Mouse (Mus musculus) intestine, postnatal 0 days (tissue): ENCODE measurements at regions not wholly inside any gene's neighbourhood (a gene's known extent, or its start where the extent isn't known, plus 50 kb on each side); places are given as distances from the start of the nearest gene placed in this dataset.

Experiments
- ATAC-seq: fragments of 200-750 bp; cut with Nextera tagmentation; 2 replicates; pipeline ENCODE4 v1.8.0; 2017; ENCODE audit warnings: mild to moderate bottlenecking, moderate TSS enrichment, moderate library complexity
- H3K27ac ChIP-seq: fragments of 300-500 bp; sonication (generic); 2 replicates; pipeline ENCODE4 v1.5.1; 2014; ENCODE audit warnings: mild to moderate bottlenecking, low read depth, low read length, moderate library complexity
- H3K27me3 ChIP-seq: fragments of 300-500 bp; sonication (generic); replicated peaks from 2 replicates; pipeline ENCODE4 v1.6.1; 2014; ENCODE audit warnings: low read length, mixed read lengths; ENCODE audit not compliant: control insufficient read depth, insufficient read depth
- H3K36me3 ChIP-seq: fragments of 300-500 bp; sonication (generic); 2 replicates; pipeline ENCODE4 v1.6.1; 2014; ENCODE audit warnings: mild to moderate bottlenecking, moderate library complexity; ENCODE audit not compliant: control insufficient read depth, insufficient read depth
- H3K4me1 ChIP-seq: fragments of 300-500 bp; sonication (generic); replicated peaks from 2 replicates; pipeline ENCODE4 v1.6.1; 2014; ENCODE audit warnings: antibody characterized with exemption, low read length, mixed read lengths; ENCODE audit not compliant: control insufficient read depth, insufficient read depth
- H3K4me2 ChIP-seq: fragments of 300-500 bp; sonication (generic); replicated peaks from 2 replicates; pipeline ENCODE4 v1.6.1; 2014; ENCODE audit warnings: low read depth, mild to moderate bottlenecking, moderate library complexity
- H3K4me3 ChIP-seq: fragments of 300-500 bp; sonication (generic); 2 replicates; pipeline ENCODE4 v1.5.1; 2014; ENCODE audit warnings: low read depth, low read length
- H3K9ac ChIP-seq: fragments of 300-500 bp; sonication (generic); 2 replicates; pipeline ENCODE4 v1.6.1; 2014; ENCODE audit warnings: mild to moderate bottlenecking, low read depth, low read length
- H3K9me3 ChIP-seq: fragments of 300-500 bp; sonication (generic); 2 replicates; pipeline ENCODE4 v1.6.1; 2016; ENCODE audit warnings: mixed run types; ENCODE audit not compliant: control insufficient read depth
- CTCF ChIP-seq: sonication (generic); IDR thresholded peaks from 2 replicates; pipeline ENCODE4 v1.5.1; 2016; ENCODE audit warnings: low read depth, mild to moderate bottlenecking, control low read depth, antibody characterized with exemption, moderate library complexity
- WGBS: fragments of 180-500 bp; shearing (Covaris S2); extraction: QIAGEN DNeasy Blood & Tissue Kit; methylation state at CpG from one replicate; pipeline ENCODE4 v1.1.7; 2014; 5-methylcytosine and 5-hydroxymethylcytosine counted together

GRCm38 (mm10) chr1:14570113-14570512, 1523.0 kb downstream of the 4930444P10Rik start:
- Histone ChIP-seq H3K4me1 (no peaks in the 10 kb centered on the region), H3K9me3 (no peaks in the 10 kb centered on the region), H3K27ac (no peak overlapping the region), H3K9ac (no peak overlapping the region), H3K4me3 (no peak overlapping the region), H3K27me3 (no peaks in the 10 kb centered on the region), H3K4me2 (no peak overlapping the region), H3K36me3 (no peaks in the 10 kb centered on the region)
- 46% methylated on average over 3 of the region's 3 CpGs for WGBS
- no peak for ATAC-seq
- no peak for TF ChIP-seq CTCF

- Histone ChIP-seq H3K27me3 (no peaks in the 10 kb centered on the region), H3K4me1 (no peaks in the 10 kb centered on the region), H3K9me3 (no peaks in the 10 kb centered on the region), H3K27ac (no peak overlapping the region), H3K4me2 (no peak overlapping the region), H3K9ac (no peak overlapping the region), H3K36me3 (no peaks in the 10 kb centered on the region), H3K4me3 (no peak overlapping the region)
- no peak for ATAC-seq
- TF ChIP-seq CTCF, result no peak
- 76% methylated on average over 4 of the region's 4 CpGs for WGBS
These were observed 1526.1 kb downstream of the 4930444P10Rik start for GRCm38 (mm10) chr1:14567006-14567405.

- ATAC-seq, result no peak
- Histone ChIP-seq H3K36me3 (no peaks in the 10 kb centered on the region), H3K9ac (no peak overlapping the region), H3K27me3 (no peaks in the 10 kb centered on the region), H3K4me2 (no peak overlapping the region), H3K9me3 (no peaks in the 10 kb centered on the region), H3K4me3 (no peak overlapping the region), H3K4me1 (no peaks in the 10 kb centered on the region), H3K27ac (no peak overlapping the region)
- 85% methylated on average over 1 of the region's 1 CpGs for WGBS
- TF ChIP-seq CTCF, result no peak
These were observed 1526.7 kb downstream of the 4930444P10Rik start for GRCm38 (mm10) chr1:14566386-14566785.
